Mouse (Mus musculus): ENCODE measurements around the gene Ceacam16.

DNA sequence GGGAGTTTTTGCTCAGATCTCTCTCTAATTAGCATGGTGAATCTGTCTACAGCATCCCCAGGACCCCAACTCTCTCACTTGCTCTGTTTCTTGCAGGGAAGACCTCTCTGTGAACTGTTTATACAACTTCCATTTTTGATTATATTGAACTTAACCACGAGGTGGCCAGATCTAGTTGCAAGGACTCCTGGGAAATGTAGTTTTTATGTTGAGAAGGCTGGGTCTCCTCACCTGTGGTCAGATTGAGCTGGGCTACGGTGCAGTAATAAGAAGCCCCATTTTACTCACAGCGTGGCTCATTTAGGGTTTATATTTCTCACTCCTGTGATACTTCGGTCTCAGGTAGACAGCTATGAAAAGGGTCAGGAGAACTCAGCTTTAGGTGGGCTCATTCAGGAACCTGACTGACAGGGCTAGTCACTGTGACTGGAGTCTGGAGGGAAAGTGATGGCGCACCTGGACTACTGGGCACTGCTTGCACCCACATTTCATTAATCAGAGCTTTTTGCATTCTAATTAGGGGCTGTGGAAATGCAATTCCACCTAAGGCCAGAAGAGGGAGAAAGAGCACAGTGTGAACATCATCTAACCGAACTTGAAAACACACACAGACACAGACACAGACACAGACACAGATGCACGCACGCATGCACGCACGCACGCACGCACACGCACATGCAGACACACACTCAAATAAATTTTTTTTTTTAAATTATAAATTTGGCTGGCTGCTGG lies 15.0 kb upstream of the Ceacam16 start:
- peak; percentile 56 for TF ChIP-seq CTCF (conservative IDR thresholded peaks at IDR 0.05; ENCODE audit: insufficient read depth, insufficient read length, low read depth, low read length)
- TF ChIP-seq POLR2A (IDR thresholded peaks at IDR 0.05; ENCODE audit: low read depth, low read length): no peak

Data from kidney, adult 2 months (tissue).